Mouse (Mus musculus): ENCODE data around the gene Slc39a11.
A peak's percentile ranks its signal among the peaks of the same experiment; 100 is the strongest.

The Slc39a11 gene

DNA sequence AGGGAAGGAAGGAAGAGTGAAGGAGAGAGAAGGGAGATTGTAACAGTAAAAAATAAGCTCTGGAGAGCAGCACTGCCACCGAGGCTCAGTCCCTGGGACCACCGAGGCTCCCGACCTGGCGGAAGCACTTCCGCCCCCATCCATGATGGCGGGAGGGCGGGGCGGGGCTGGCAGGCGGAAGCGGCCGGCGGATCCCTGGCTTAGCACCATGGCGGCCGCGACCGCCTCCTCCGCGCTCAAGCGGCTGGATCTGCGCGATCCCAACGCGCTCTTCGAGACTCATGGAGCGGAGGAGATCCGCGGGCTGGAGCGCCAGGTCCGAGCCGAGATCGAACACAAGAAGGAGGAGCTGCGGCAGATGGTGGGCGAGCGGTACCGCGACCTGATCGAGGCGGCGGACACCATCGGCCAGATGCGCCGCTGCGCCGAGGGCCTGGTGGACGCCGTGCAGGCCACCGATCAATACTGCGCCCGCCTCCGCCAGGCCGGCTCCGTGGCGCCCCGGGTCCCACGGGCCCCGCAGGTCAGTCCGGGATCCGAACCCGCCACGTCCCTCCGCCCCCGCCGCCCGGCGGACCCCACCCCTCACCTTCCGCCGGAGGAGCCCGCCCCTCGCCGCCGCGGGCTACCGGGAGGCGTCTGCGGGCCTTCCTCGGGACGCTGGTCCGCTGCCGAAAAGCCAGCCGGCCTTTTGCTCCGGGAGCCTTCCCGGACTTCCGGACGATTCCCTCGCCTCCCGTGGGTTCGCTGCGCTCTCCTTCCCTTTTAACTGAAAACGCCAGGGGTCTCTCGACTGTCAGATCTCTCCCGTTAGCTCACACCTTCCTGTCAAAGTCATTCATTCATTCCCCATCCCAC lies at the start of gene Slc39a11:
Gene Slc39a11 (minus strand): TSS at position 727 of the 858 bp plus-strand sequence.
- DNase-seq (ENCODE audit: low spot score): peak; percentile 64

DNA sequence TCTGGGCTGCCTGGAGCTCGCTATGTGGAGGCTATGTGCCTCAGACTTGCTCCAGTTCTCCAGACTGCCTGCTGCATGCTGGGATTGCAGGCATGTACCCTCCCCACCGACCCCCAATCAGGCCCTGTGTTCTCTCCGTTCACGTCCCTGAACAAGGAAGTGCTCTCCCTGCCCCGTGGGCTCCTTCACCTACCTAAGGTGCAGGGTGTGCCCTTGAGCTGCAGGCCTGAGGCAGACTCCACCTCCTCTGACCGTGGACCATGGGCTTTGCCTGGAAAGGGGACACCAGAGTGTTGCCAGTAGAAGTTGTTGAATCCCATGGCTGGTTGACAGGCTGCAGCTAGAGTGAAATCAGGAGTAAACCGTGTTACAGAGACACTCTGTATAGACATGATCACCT lies 49.8 kb upstream of the Slc39a11 start:
- no peak for DNase-seq (ENCODE audit: low spot score)

DNA sequence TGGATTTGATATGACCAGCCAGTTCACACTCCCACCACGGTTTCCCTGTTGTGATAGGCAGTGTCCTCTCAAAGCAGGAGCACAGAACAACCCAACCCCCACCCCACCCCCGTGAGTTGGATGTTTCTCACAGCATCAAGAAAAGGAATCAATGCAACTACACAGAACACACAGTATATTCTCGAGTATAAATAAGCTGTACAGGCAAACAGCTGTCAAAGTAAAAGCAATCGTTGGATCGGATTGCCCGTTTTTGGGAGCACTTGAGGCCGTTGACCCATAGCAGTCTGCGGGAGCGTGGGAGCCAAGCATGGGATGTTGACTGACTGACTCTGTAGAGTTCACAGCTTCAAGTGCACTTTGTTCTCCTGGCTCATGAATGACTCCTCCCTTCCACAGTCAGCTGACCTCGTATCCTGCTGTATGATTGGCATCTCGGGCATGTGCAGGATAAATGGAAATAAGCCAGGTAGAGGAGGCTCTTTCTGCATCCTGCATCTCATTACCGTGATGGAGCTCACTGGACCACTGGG lies 48.2 kb upstream of the Slc39a11 start:
- no peak for DNase-seq (ENCODE audit: low spot score)

DNA sequence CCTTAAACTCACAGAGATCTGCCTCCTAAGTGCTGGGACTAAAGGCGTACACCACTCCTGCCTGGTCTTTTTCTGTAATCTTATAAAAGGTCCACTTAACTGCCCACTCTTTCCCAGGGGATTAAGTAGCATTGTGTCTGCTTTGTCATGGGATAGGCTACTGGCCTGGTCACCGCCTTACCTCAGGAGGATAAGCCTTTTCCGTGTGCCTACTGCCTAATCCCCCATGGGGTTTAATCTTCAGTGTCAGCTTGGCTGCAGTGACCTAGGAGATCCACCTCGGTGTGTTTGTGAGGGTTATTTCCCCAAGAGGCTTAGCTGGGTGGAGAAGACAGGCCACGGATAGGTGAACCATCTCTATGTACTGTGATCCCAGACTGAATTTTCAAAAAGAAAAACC lies 47.7 kb upstream of the Slc39a11 start:
- DNase-seq (ENCODE audit: low spot score): no peak

DNA sequence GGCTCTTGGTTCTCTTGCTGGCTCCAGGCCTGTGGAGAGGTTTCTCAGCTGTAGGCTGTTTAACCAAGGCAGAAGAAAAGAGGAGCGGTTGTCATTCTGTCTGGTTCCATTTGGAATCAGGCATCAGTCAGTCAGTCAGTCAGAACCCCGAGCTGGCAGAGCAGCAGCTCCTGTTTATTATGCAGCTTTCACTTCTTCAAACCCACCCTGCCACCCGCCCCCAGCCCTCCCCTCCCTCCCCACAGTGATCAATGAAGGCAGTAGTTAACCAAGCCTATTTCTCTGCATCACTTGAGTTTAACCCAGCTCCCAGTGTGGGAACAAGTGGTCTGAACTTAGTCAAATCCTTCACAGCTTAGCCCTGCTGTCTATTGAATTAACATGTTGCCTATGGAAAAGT lies 42.0 kb upstream of the Slc39a11 start:
- DNase-seq (ENCODE audit: low spot score): no peak

DNA sequence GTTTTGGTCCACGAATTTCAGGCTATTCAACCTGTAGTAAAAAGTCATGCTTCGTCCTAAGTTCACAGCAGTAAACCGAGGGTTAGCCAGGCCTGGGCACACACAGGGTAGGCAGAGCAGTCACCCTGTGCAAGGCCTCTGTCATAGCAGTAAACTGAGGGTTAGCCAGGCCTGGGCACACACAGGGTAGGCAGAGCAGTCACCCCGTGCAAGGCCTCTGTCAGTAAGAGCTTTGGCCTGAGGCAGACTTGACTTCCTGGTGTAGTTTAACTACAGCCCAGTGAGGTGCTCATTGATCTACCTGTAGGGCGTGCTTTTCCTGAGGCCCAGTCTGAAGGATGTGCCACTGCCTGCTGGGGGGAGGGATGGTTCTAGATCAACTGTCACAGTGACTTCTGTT lies 41.4 kb upstream of the Slc39a11 start:
- DNase-seq (ENCODE audit: low spot score): no peak

DNA sequence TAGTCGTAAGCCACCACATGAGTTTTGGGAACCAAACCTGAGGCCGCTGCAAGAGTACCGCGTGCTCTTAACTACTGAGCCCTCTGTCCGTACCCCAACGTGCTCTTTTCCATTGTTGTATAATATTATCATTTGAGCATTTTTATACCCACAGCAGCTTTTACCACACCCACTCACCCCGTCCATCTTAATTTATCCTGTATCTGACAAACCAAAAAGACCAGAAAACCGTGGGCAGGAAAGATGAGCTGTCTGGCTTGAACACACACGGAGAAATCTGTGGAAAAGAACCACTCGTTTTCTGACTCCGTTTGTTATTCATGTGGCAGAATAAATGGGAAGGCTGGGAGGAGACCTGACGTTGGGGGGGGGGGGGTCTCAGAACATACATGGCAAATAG lies 40.6 kb upstream of the Slc39a11 start:
- DNase-seq (ENCODE audit: low spot score): no peak

DNA sequence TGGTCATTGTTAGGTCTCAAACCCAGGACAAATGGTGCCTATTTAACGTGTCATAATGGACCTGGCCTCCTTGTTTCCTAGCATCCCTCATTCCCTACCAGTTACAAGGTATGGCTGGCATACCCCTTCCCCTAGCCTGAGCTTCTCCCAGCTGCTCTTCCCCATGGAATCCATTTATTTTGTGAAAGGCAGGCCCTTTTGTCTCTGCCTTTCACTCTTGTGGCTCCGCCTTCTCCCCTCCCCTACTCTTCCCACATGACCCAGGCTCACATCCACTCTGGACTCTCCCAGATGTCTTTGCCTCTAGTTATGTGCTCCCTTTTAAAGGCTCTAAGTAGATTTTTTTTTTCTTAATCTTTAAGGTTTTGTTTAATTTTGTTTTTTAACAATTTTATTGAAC lies 37.2 kb upstream of the Slc39a11 start:
- DNase-seq (ENCODE audit: low spot score): no peak

DNA sequence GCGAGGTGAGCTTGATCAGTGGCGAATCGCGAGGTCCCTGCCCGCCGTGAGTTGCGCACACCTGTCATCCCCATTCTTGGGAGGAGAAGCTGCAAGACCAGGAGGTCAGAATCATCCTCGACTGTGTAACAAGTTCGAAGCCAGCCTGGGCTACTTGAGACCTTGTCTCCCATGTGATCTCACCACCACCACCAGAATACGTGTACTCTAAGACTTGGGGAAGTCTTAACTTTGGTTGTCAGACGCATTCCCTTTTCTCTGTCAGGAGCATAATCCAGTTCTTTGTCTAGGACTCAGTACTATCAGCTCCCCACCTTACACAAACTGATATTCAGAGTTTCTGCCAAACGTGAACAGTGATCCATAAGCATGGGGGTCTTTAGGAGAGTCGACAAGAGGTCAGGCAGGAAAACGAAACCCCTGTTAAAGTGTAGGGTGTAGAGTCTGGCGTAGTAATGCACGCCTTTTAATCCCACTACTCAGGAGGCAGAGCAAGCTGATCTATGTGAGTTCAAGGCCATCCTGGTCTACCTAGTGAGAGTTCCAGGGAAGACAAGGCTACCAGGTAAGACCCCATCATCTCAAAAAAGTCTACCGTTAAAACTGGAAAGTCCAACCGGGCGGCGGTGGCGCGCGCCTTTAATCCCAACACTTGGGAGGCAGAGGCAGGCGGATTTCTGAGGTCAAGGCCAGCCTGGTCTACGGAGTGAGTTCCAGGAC lies 35.0 kb upstream of the Slc39a11 start:
- DNase-seq (ENCODE audit: low spot score): no peak

DNA sequence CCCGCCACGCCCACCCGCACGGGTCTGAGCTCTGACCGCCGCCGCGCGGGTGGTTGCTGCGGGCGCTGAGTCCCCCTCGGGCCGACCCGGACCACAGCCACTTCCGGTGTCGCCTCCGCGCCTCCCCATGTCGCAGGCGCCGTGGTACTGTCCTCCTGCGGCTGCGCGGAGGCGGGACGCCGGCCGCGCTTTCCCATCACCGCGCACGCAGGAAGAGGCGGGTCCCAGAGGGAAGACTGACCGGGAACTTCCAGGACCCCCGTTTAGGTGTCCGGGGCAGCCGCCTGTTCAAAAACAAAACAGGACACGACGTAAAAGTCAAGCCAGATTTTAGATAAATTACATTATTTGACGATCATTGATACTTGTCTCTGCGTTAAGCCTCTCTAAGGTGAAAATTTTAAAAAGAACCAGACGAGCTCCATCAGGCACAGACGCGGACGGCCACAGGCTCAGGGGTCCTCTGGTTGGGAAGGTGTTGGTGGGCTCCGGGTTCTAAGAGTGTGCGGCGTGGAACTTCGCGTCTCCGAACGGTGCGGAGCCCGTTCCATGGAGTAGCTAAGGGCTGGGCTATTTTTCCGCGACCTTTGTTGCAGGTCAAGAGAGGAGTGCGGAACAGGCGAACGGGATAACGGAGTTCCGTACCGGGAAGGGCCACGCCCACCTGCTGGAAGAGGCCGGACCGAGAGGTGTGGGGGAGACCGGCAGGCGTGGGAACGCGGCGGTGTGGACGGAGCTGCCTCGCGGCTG lies 34.3 kb upstream of the Slc39a11 start, which contains the start of the genes Fam104a and D11Wsu47e:
Gene Fam104a (minus strand): TSS at position 199 of the 750 bp plus-strand sequence.
Gene D11Wsu47e (plus strand): TSS at position 456 of the 750 bp plus-strand sequence.
- DNase-seq (ENCODE audit: low spot score): peak; percentile 95

DNA sequence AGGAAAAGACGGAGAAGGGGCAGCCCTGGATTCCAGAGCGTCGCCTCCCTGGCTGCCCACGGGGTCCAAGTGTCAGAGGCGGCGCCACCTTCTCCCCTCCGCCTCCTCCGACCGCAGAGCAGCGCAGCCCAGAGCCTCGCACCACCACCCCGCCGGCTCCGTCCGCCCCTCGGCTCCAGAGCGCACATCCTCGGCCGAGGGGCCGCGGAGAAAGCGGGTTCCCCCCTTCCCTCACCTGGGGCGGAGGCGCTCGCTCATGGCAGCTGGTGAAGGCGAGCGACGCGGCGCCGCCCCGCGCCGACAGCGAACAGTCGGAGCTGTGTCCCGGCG lies 33.7 kb upstream of the Slc39a11 start:
- DNase-seq (ENCODE audit: low spot score): no peak

DNA sequence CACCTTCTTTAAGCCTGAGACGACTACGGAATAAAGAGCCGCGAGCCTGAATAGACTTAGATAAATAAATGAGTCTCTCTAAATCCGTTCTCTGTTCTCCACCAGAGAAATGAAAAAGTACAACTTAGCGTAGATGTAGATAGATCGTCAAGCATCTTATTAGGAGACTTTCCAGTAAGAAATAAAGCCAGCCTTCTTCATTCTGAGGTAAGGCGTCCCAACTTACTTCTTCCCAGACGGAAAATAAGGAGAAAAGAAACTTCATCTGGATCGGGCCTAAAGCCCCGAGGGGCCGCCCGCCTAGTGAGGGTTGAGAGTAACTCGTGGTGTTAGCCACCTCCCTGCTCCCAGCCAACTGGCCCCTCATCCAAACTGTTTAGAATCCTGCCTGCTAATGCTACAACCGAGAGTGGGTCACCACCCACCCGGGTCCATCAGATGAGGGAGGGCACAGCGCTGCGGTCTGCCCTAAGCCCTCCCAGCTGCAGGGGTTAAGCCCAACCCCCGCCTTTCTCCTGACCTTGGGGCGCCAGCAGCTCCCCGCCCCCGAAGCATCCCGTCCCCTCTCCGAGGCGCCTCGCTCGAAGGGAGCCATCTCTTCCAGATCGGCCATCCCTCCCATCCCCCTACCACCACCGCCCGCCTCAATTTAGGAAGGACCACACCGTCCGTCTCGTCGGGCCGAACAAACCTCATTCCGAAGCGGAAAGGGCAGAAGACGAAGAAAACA lies 33.2 kb upstream of the Slc39a11 start:
- peak; percentile 27 for DNase-seq (ENCODE audit: low spot score)

DNA sequence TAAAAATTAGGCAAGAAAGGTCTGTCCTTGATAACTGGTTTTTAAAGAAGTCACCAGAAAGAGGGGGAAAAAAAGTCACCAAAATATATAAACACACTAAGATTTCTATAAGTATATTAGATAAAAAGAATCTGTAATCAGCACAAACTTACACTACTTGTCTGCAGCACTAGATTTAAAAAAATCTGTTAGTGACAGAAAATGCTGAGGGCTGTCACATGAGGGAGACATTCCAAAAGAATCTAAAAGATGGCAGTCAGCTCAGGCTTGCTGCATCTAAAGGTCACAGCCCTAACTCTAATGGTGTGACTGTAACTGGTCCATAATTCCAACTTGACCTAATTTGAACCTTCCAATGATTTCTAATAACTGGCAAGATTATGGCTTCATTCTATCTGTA lies 32.1 kb upstream of the Slc39a11 start:
- no peak for DNase-seq (ENCODE audit: low spot score)

DNA sequence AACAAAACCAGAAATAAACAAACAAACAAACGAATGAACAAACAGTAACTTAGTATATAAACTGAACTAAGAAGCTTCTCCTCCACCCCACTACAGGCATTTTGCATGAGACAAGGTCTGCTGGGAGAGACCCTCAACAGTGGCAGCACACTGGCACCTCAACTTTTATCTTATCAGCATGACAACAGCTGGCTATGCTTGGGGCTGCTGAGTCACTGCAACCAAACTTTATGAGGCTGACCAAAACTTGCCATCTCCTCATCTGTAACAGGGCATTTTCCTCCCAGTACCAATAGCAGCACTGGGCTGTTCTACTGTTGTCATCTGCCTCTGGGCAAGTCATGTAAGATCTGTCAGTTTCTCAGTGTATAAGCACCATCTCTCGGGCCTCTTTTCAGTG lies 31.1 kb upstream of the Slc39a11 start:
- no peak for DNase-seq (ENCODE audit: low spot score)

DNA sequence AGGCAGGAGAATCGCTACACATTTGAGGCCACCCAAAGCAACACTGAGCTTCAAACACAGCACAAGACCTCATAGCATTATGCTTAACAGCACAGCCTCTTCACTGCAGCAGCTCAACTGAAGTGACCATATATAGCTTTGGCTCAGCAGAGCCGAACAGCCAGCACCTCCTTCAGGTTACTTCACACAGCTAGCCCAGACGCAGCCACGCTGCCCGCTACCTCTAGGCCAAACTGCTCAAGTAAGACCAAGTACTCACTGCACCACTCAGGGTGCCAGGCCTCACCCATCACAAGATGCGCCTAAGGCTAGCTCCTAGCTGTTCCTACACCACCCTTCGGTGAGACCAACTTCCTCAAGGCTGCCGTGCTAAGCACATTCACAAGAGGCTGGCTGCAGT lies 28.5 kb upstream of the Slc39a11 start:
- no peak for DNase-seq (ENCODE audit: low spot score)

DNA sequence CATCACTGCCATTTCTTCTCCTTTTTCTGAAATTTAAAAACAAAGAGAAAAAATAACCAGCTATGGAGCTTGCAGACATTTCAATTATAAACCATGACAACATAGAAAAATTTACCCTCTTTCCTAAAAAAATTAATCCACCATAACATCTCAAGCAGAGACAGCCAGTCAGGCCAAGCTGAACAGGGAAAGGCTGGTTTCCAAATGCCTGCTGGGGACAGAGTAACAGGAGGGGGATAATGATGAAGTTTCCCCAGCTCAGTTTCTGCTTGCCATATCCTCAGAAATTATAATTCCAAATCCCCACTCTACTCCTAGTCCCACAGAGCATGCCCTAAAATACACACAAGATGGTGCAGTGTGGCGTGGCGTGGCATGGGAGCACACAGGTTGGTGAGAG lies 27.5 kb upstream of the Slc39a11 start:
- DNase-seq (ENCODE audit: low spot score): no peak

DNA sequence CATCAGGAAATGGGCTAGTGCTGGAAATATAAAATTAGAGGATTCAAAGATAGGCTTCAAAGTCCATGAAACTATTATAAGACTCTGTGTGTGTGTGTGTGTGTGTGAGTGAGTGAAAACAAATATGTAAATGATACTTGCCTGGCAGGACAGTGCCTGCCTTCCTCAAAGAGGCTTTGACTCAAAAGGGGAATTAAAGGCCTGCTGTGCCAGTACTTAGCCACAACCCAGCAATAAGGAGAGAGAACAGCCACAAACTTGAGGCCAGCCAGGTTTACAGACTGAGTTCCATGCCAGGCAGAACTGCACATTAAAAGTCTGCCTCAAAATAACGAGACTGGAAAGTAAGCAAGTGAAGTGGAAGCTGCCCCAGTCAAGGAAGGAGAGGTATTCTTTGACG lies 27.0 kb upstream of the Slc39a11 start:
- no peak for DNase-seq (ENCODE audit: low spot score)

DNA sequence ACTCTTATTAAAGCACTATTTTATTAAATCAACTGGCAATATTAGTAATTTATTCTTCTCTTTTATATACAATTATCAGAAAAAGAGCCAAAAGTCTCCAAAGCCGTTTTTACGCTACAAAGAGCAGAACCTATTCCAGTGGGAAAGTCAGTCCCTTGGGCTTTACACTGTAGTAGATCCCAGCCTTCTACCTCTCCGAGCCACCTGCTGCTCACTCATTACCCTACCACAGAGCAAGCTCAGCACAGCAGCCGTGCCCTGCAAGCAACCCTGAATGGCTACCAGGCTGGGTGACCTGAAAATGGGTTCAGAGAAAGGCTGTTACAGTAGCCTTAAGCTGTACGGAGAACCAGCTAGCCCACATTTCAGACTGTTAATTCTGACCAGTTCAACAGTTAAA lies 24.7 kb upstream of the Slc39a11 start:
- DNase-seq (ENCODE audit: low spot score): no peak

DNA sequence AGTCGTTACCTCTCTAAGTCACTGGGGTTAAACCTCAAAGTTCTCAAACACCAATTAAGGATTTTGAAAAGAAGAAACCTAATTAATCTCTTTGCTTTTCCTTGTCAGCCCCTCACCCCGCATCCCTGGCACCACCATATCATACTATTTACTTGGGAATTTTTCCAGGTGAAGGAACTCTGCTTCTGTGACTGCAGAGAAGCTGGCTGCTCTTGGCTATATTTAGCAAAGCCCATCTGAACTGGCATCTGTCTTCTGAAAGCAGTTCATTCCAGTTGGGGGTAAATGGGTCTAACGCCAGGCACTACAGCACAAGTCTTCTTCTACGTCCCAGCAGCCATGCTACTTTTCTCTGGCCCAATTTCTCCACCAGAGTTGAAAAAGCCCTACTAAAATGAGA lies 23.7 kb upstream of the Slc39a11 start:
- DNase-seq (ENCODE audit: low spot score): no peak

DNA sequence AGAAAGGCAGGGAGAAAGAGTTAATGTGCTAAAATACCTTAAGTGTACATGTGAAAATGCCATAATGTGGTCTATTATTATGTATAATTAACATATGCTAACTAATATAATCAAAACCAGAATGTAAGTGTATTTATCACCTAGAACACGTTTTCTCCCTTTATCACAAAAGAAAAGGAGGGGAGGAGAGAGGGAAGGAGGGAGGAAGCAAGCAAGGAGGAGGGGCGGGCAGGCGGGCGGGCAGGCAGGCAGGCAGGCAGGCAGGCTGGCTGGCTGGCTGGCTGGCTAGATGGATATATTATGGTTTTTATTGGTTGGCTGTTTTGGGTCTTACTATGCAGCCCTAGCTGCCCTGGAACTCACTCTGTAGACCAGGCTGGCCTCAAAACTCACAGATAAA lies 19.8 kb upstream of the Slc39a11 start:
- no peak for DNase-seq (ENCODE audit: low spot score)

DNA sequence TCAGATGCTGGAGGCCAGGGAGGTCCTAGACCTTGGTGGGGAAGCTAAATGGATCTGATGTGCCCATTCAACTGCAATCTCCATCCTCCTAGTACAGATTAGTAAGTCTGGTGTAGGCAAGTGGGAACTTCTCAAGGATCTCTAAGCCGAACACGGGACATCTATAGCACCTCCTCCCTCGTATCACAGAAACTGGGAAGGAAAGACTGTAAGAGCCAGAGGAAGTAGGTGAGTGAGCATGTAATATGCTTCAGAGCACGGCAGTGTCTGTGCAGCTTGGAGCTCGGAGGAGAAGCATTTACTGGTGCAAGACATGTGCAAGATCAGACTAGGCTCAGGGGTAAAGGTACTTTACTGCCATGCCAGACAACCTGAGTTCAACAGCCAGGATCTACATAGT lies 19.0 kb upstream of the Slc39a11 start:
- DNase-seq (ENCODE audit: low spot score): no peak

DNA sequence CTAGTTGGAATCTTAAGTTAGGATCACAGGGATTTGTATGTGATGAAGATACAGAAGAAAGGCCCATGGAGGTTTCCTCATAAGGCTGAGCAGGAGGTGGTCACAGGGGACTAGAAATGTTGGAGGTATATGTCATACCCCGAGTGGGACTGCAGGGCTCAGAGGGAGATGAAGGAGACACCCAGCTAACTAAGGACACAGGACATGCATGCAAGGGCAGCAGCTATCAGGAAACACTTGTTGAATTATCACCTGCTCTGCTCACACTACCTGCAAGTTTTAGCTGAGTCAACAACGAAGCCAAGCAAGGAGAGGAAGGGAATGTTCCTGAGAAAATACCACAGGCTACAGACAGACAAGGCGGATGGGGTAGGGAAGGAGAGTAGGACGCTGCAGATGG lies 17.8 kb upstream of the Slc39a11 start:
- no peak for DNase-seq (ENCODE audit: low spot score)

Measured in T-cell, adult 2 months (primary cell).